Mouse (Mus musculus): ENCODE measurements at regions not wholly inside any gene's neighbourhood (a gene's known extent, or its start where the extent isn't known, plus 50 kb on each side); places are given as distances from the start of the nearest gene placed in this dataset.
A peak's percentile ranks its signal among the peaks of the same experiment; 100 is the strongest.

DNA sequence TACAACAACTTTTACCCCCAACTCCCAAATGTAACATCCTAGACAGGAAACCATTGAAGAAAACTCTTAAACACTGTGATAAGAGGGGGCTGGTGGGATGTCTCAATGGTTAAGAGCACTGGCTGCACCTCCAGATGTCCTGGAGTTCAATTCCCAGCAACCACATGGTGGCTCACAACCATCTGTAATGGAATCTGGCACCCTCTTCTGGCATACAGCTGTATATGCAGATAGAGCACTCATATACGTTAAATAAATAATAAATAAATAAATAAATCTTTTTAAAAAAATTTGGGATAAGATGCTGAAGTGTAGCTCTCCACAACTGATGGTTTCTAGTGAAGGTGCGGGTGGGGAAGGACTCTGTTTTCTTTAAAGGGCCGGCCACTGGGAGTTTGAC is 69.3 kb downstream of the Kctd15 start:
- H3K9ac ChIP-seq (ENCODE audit: low read depth, poor library complexity, severe bottlenecking), result no peak overlapping the region
- no peaks in the 10 kb centered on the region for H3K36me3 ChIP-seq (ENCODE audit: control insufficient read depth, insufficient read depth, low read length, poor library complexity, severe bottlenecking)
- H3K9me3 ChIP-seq (replicated peaks; ENCODE audit: control insufficient read depth, insufficient read depth, low read length, poor library complexity, severe bottlenecking), result no peaks in the 10 kb centered on the region
- H3K4me1 ChIP-seq (ENCODE audit: control insufficient read depth, insufficient read depth, low read length), result no peaks in the 10 kb centered on the region
- no peak overlapping the region for H3K27ac ChIP-seq (ENCODE audit: insufficient read depth, low read length)
- H3K27me3 ChIP-seq (ENCODE audit: control insufficient read depth, insufficient read depth, low read length, poor library complexity, severe bottlenecking), result no peaks in the 10 kb centered on the region
- no peak overlapping the region for H3K4me3 ChIP-seq (ENCODE audit: low read depth, low read length)
- TF ChIP-seq EP300 (IDR thresholded peaks at IDR 0.05; ENCODE audit: insufficient read depth, low read depth, low read length) (no peak), CTCF (IDR thresholded peaks at IDR 0.05; ENCODE audit: low read depth, low read length) (no peak), POLR2A (IDR thresholded peaks at IDR 0.05; ENCODE audit: insufficient read depth, low read length) (no peak)

- Histone ChIP-seq H3K27me3 (ENCODE audit: control insufficient read depth, insufficient read depth, low read length, poor library complexity, severe bottlenecking) (no peaks in the 10 kb centered on the region), H3K9ac (ENCODE audit: low read depth, poor library complexity, severe bottlenecking) (no peak overlapping the region), H3K4me3 (ENCODE audit: low read depth, low read length) (no peak overlapping the region), H3K9me3 (replicated peaks; ENCODE audit: control insufficient read depth, insufficient read depth, low read length, poor library complexity, severe bottlenecking) (no peaks in the 10 kb centered on the region; the same call in 1 of the 2 replicates), H3K27ac (ENCODE audit: insufficient read depth, low read length) (no peak overlapping the region), H3K4me1 (ENCODE audit: control insufficient read depth, insufficient read depth, low read length) (no peaks in the 10 kb centered on the region), H3K36me3 (ENCODE audit: control insufficient read depth, insufficient read depth, low read length, poor library complexity, severe bottlenecking) (no peaks in the 10 kb centered on the region)
- TF ChIP-seq CTCF (IDR thresholded peaks at IDR 0.05; ENCODE audit: low read depth, low read length) (no peak), EP300 (IDR thresholded peaks at IDR 0.05; ENCODE audit: insufficient read depth, low read depth, low read length) (no peak), POLR2A (IDR thresholded peaks at IDR 0.05; ENCODE audit: insufficient read depth, low read length) (no peak)
These were observed 71.1 kb downstream of the Kctd15 start for GRCm38 (mm10) chr7:34585312-34585865.

DNA sequence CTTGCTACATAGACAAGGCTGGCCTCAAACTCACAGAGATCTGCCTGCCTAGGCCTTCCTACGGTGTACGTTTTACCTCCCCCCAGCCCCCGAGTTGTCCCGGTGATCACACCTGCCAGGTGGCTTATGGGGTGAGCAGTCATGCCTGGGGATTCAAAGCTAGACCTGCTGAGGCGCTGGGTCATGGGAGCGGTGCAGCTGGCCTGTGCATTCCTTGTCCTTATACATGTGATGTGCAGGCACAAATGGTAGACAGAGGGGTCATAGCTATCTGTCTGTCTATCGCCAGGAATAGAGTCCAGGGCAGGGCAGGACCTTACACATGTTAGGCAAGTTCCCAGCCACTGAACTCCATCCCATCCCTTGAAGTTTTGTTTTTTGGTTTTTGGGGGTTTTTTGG is 71.7 kb downstream of the Kctd15 start:
- TF ChIP-seq CTCF (IDR thresholded peaks at IDR 0.05; ENCODE audit: low read depth, low read length) (no peak), POLR2A (IDR thresholded peaks at IDR 0.05; ENCODE audit: insufficient read depth, low read length) (no peak), EP300 (IDR thresholded peaks at IDR 0.05; ENCODE audit: insufficient read depth, low read depth, low read length) (no peak)
- no peaks in the 10 kb centered on the region; the same call in 1 of the 2 replicates for H3K9me3 ChIP-seq (replicated peaks; ENCODE audit: control insufficient read depth, insufficient read depth, low read length, poor library complexity, severe bottlenecking)
- no peak overlapping the region for H3K9ac ChIP-seq (ENCODE audit: low read depth, poor library complexity, severe bottlenecking)
- no peak overlapping the region for H3K27ac ChIP-seq (ENCODE audit: insufficient read depth, low read length)
- H3K4me1 ChIP-seq (ENCODE audit: control insufficient read depth, insufficient read depth, low read length), result no peaks in the 10 kb centered on the region
- H3K4me3 ChIP-seq (ENCODE audit: low read depth, low read length), result no peak overlapping the region
- H3K27me3 ChIP-seq (ENCODE audit: control insufficient read depth, insufficient read depth, low read length, poor library complexity, severe bottlenecking), result no peaks in the 10 kb centered on the region
- H3K36me3 ChIP-seq (ENCODE audit: control insufficient read depth, insufficient read depth, low read length, poor library complexity, severe bottlenecking), result no peaks in the 10 kb centered on the region

DNA sequence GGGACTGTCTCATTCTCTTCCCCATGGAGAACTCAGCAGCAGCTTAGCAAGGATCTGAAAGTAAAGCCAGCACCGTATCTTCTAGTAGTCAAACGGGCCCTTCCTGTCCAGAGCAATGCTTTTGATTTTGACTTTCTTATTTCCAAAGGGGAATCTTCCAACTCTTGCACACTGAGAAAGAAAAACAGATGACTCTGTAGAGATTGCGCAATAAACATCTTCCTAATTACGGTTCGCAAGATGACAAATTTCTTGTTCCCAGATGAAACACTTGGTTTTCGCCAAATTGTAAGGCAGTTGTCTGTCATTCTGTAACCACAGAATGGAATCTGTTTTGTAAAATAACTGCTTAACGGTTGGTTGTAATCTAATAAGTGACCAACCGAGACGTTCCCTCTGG is 75.7 kb downstream of the Kctd15 start:
- no peak overlapping the region for H3K4me3 ChIP-seq (ENCODE audit: low read depth, low read length)
- H3K9ac ChIP-seq (ENCODE audit: low read depth, poor library complexity, severe bottlenecking), result no peak overlapping the region
- no peaks in the 10 kb centered on the region for H3K36me3 ChIP-seq (ENCODE audit: control insufficient read depth, insufficient read depth, low read length, poor library complexity, severe bottlenecking)
- H3K4me1 ChIP-seq (ENCODE audit: control insufficient read depth, insufficient read depth, low read length), result no peaks in the 10 kb centered on the region
- no peaks in the 10 kb centered on the region for H3K27me3 ChIP-seq (ENCODE audit: control insufficient read depth, insufficient read depth, low read length, poor library complexity, severe bottlenecking)
- no peak for TF ChIP-seq POLR2A (IDR thresholded peaks at IDR 0.05; ENCODE audit: insufficient read depth, low read length)
- TF ChIP-seq EP300 (IDR thresholded peaks at IDR 0.05; ENCODE audit: insufficient read depth, low read depth, low read length), result no peak
- TF ChIP-seq CTCF (IDR thresholded peaks at IDR 0.05; ENCODE audit: low read depth, low read length), result no peak
- no peak overlapping the region for H3K27ac ChIP-seq (ENCODE audit: insufficient read depth, low read length)
- H3K9me3 ChIP-seq (replicated peaks; ENCODE audit: control insufficient read depth, insufficient read depth, low read length, poor library complexity, severe bottlenecking), result no peaks in the 10 kb centered on the region; the same call in 1 of the 2 replicates

DNA sequence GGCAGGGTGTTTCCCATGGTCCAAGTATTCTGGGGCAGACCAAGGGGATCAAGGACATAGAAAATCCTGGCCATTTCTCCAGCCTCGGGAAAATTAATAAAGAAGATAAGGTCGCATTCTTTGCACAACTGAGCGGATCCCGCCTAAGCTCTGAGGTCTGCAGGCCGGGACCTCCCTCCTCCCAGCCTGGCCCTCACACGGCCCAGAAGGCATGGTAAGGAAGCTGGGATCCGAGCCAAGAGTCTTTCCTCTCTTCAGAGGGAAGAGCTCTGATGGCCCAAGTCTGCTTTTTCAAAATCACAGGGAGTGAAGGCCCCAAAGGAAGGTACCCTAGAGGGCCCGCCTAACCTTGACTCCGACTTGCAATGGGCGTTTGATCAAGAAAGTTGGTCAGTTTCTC is 85.2 kb downstream of the Kctd15 start:
- H3K9me3 ChIP-seq (replicated peaks; ENCODE audit: control insufficient read depth, insufficient read depth, low read length, poor library complexity, severe bottlenecking), result no peaks in the 10 kb centered on the region
- peaks cover 4% of the 10 kb centered on the region for H3K4me1 ChIP-seq (ENCODE audit: control insufficient read depth, insufficient read depth, low read length)
- peak overlapping the region; percentile 87 for H3K27ac ChIP-seq (ENCODE audit: insufficient read depth, low read length)
- no peaks in the 10 kb centered on the region for H3K36me3 ChIP-seq (ENCODE audit: control insufficient read depth, insufficient read depth, low read length, poor library complexity, severe bottlenecking)
- TF ChIP-seq CTCF (IDR thresholded peaks at IDR 0.05; ENCODE audit: low read depth, low read length) (no peak), POLR2A (IDR thresholded peaks at IDR 0.05; ENCODE audit: insufficient read depth, low read length) (no peak), EP300 (IDR thresholded peaks at IDR 0.05; ENCODE audit: insufficient read depth, low read depth, low read length) (no peak)
- peak overlapping the region; percentile 21; the same call in 1 of the 2 replicates for H3K4me3 ChIP-seq (ENCODE audit: low read depth, low read length)
- no peaks in the 10 kb centered on the region for H3K27me3 ChIP-seq (ENCODE audit: control insufficient read depth, insufficient read depth, low read length, poor library complexity, severe bottlenecking)
- H3K9ac ChIP-seq (ENCODE audit: low read depth, poor library complexity, severe bottlenecking), result peak overlapping the region; percentile 45

GRCm38 (mm10) chr7:34570114-34571065 is 86.1 kb downstream of the Kctd15 start:
- TF ChIP-seq POLR2A (IDR thresholded peaks at IDR 0.05; ENCODE audit: insufficient read depth, low read length) (no peak), EP300 (IDR thresholded peaks at IDR 0.05; ENCODE audit: insufficient read depth, low read depth, low read length) (peak; percentile 91)
- Histone ChIP-seq H3K9me3 (replicated peaks; ENCODE audit: control insufficient read depth, insufficient read depth, low read length, poor library complexity, severe bottlenecking) (no peaks in the 10 kb centered on the region), H3K27ac (ENCODE audit: insufficient read depth, low read length) (peak overlapping the region; percentile 87), H3K36me3 (ENCODE audit: control insufficient read depth, insufficient read depth, low read length, poor library complexity, severe bottlenecking) (no peaks in the 10 kb centered on the region), H3K27me3 (ENCODE audit: control insufficient read depth, insufficient read depth, low read length, poor library complexity, severe bottlenecking) (no peaks in the 10 kb centered on the region), H3K4me3 (ENCODE audit: low read depth, low read length) (peak overlapping the region; percentile 62), H3K4me1 (ENCODE audit: control insufficient read depth, insufficient read depth, low read length) (peaks cover 4% of the 10 kb centered on the region), H3K9ac (ENCODE audit: low read depth, poor library complexity, severe bottlenecking) (peak overlapping the region; percentile 45)

All from ES-Bruce4 (cell line).